Mouse (Mus musculus) CH12.LX (cell line): ENCODE data around the gene Gm45902. TPM values are rescaled to one million over a fixed set of nuclear protein-coding genes. Genes with fewer than 3 reads are reported as not detected.
A peak's percentile ranks its signal among the peaks of the same experiment; 100 is the strongest.

Source experiments
- DNase-seq: peaks from one replicate; pipeline ENCODE4 v3.0.0-alpha.2; 2013; ENCODE audit errors: extremely low read depth
- H3K27ac ChIP-seq: 2 replicates; pipeline ENCODE4 v1.5.1; 2012; ENCODE audit warnings: low read depth, mild to moderate bottlenecking, control low read depth, moderate library complexity; ENCODE audit not compliant: insufficient read depth
- H3K27me3 ChIP-seq: replicated peaks from 2 replicates; pipeline ENCODE3; 2012; ENCODE audit warnings: inconsistent platforms
- H3K36me3 ChIP-seq, 2 experiments: replicated peaks in 1 of 2; 2 replicates each; pipeline versions ENCODE3 to v1.6.1; 2012; ENCODE audit warnings: inconsistent platforms in 1 of 2, low read length in 1 of 2, mild to moderate bottlenecking in 1 of 2, mixed read lengths in 1 of 2, moderate library complexity in 1 of 2; ENCODE audit not compliant: control insufficient read depth in 1 of 2, insufficient read depth in 1 of 2
- H3K4me1 ChIP-seq, 2 experiments: 2 replicates each; pipeline ENCODE4 v1.6.1; 2012; ENCODE audit warnings: inconsistent platforms in 1 of 2, moderate library complexity in 1 of 2; ENCODE audit not compliant: insufficient read depth in 2 of 2, control insufficient read depth in 1 of 2
- H3K4me2 ChIP-seq: 2 replicates; pipeline ENCODE4 v1.6.1; 2012; ENCODE audit warnings: low read depth, mild to moderate bottlenecking, control low read depth; ENCODE audit not compliant: poor library complexity, insufficient read depth, severe bottlenecking
- H3K4me3 ChIP-seq, 3 experiments: fragments of 150-350 bp in 1 of 3; sonication (generic) in 1 of 3; replicated peaks in 1 of 3; 2 replicates each; pipeline versions ENCODE3 to v1.5.1; 2011 to 2012; ENCODE audit warnings: low read depth in 2 of 3, low read length in 2 of 3, mild to moderate bottlenecking in 2 of 3, moderate library complexity in 2 of 3, control low read depth in 1 of 3, improper control_type of control experiment in 1 of 3, inconsistent platforms in 1 of 3, mixed read lengths in 1 of 3; ENCODE audit not compliant: poor library complexity in 1 of 3
- H3K79me2 ChIP-seq: replicated peaks from 2 replicates; pipeline ENCODE4 v1.6.1; 2012; ENCODE audit warnings: mild to moderate bottlenecking, moderate library complexity; ENCODE audit not compliant: control insufficient read depth, poor library complexity, insufficient read depth, severe bottlenecking; ENCODE audit errors: extremely low read depth
- H3K9ac ChIP-seq: 2 replicates; pipeline ENCODE4 v1.6.1; 2012; ENCODE audit warnings: low read depth, mild to moderate bottlenecking, control low read depth, moderate library complexity; ENCODE audit not compliant: insufficient read depth
- H3K9me3 ChIP-seq: replicated peaks from 2 replicates; pipeline ENCODE3; 2012; ENCODE audit warnings: low read length, inconsistent platforms, mixed read lengths
- CHD1 ChIP-seq: IDR thresholded peaks from 2 replicates; pipeline ENCODE4 v1.6.1; 2012; ENCODE audit warnings: low read depth, low read length, improper control_type of control experiment, inconsistent platforms
- CHD2 ChIP-seq: IDR thresholded peaks from 2 replicates; pipeline ENCODE4 v1.6.1; 2011; ENCODE audit warnings: low read length, improper control_type of control experiment
- CTCF ChIP-seq, 2 experiments: IDR thresholded peaks in 1 of 2; conservative IDR thresholded peaks in 1 of 2; 2 replicates each; pipeline ENCODE4 v1.5.1; 2011 to 2012; ENCODE audit warnings: low read depth in 2 of 2, low read length in 2 of 2, improper control_type of control experiment in 1 of 2, inconsistent platforms in 1 of 2, mild to moderate bottlenecking in 1 of 2, moderate library complexity in 1 of 2
- EP300 ChIP-seq: IDR thresholded peaks from 2 replicates; pipeline ENCODE4 v1.6.1; 2011; ENCODE audit warnings: low read length, improper control_type of control experiment
- HCFC1 ChIP-seq: IDR thresholded peaks from 2 replicates; pipeline ENCODE4 v1.6.1; 2012; ENCODE audit warnings: low read depth, mild to moderate bottlenecking, inconsistent platforms, low read length, improper control_type of control experiment
- IRF4 ChIP-seq: IDR thresholded peaks from 2 replicates; pipeline ENCODE4 v1.6.1; 2014; ENCODE audit warnings: low read depth, mild to moderate bottlenecking, inconsistent platforms, low read length, improper control_type of control experiment
- JUND ChIP-seq: conservative IDR thresholded peaks from 2 replicates; pipeline ENCODE4 v1.6.1; 2011; ENCODE audit warnings: low read depth, low read length, improper control_type of control experiment
- MAFK ChIP-seq: IDR thresholded peaks from 2 replicates; pipeline ENCODE4 v1.6.1; 2011; ENCODE audit warnings: low read length, improper control_type of control experiment; ENCODE audit not compliant: insufficient replicate concordance
- MYC ChIP-seq: IDR thresholded peaks from 2 replicates; pipeline ENCODE4 v1.6.1; 2011; ENCODE audit warnings: low read depth, mild to moderate bottlenecking, improper control_type of control experiment, low read length
- NELFE ChIP-seq: IDR thresholded peaks from 2 replicates; pipeline ENCODE4 v1.6.1; 2011; ENCODE audit warnings: low read depth, low read length, improper control_type of control experiment
- POLR2A ChIP-seq: IDR thresholded peaks from 2 replicates; pipeline ENCODE4 v1.6.1; 2011; ENCODE audit warnings: low read depth, mild to moderate bottlenecking, improper control_type of control experiment, low read length
- RAD21 ChIP-seq: IDR thresholded peaks from 2 replicates; pipeline ENCODE4 v1.6.1; 2011; ENCODE audit warnings: low read depth, mild to moderate bottlenecking, low read length, improper control_type of control experiment, moderate library complexity
- SMC3 ChIP-seq: IDR thresholded peaks from 2 replicates; pipeline ENCODE4 v1.6.1; 2011; ENCODE audit warnings: low read depth, low read length, improper control_type of control experiment
- TBP ChIP-seq: conservative IDR thresholded peaks from 2 replicates; pipeline ENCODE4 v1.6.1; 2011; ENCODE audit warnings: low read depth, low read length, improper control_type of control experiment
- UBTF ChIP-seq: IDR thresholded peaks from 2 replicates; pipeline ENCODE4 v1.6.1; 2012; ENCODE audit warnings: low read depth, mild to moderate bottlenecking, inconsistent platforms, low read length, improper control_type of control experiment, moderate library complexity
- ZC3H11A ChIP-seq: IDR thresholded peaks from 2 replicates; pipeline ENCODE4 v1.6.1; 2012; ENCODE audit warnings: low read depth, mild to moderate bottlenecking, inconsistent platforms, low read length, improper control_type of control experiment
- ZNF384 ChIP-seq: IDR thresholded peaks from 2 replicates; pipeline ENCODE4 v1.6.1; 2012; ENCODE audit warnings: low read depth, low read length, improper control_type of control experiment, inconsistent platforms
- dilution Hi-C: fragments of 300-500 bp; cut with MboI; formaldehyde crosslinking; loops from 2 replicates; pipeline ENCODE4 v1.14.3; 2020; ENCODE audit warnings: low sequenced_read_pairs; ENCODE audit not compliant: extremely low pct_unique_long_range_greater_than_20kb, extremely low pct_ligation_motif_present
- in situ Hi-C: fragments of 300-500 bp; cut with MboI; formaldehyde crosslinking; loops from 3 replicates; pipeline ENCODE4 v1.14.3; 2019; ENCODE audit warnings: low sequenced_read_pairs, low pct_ligation_motif_present, low pct_unique_long_range_greater_than_20kb, mixed read lengths
- polyA plus RNA-seq: library from polyadenylated mRNA; unstranded; fragments of >175 nt; gene quantifications from 2 replicates; pipeline ENCODE4 v1.2.1, GENCODE M21; 2012; ENCODE audit warnings: low read depth; ENCODE audit not compliant: insufficient read length
- total RNA-seq, 2 experiments: library from RNA; depleted of rRNA; stranded (reverse); fragments of 300-350 nt in 1 of 2; fragments of >200 nt in 1 of 2; gene quantifications; 2 replicates each; pipeline ENCODE4 v1.2.3; 2012 to 2014

Gene Gm45902
- total and polyA plus RNA-seq, 3 experiments: 3.8 to 6.4 (median 4.9) TPM

- Histone ChIP-seq H3K9ac (no peak overlapping the region), H3K9me3 (no peaks in the 10 kb centered on the region), H3K79me2 (peaks cover 1% of the 10 kb centered on the region; the same call in 1 of the 2 replicates), H3K27me3 (no peaks in the 10 kb centered on the region), H3K4me1 (peaks cover 5 to 18% of the 10 kb centered on the region in 2 experiments; a peak in 3 of 4 replicates), H3K4me2 (no peak overlapping the region), H3K36me3 (peaks cover 46 to 77% of the 10 kb centered on the region in 2 experiments), H3K4me3 (no peak overlapping the region), H3K27ac (no peak overlapping the region)
- DNase-seq: peak; percentile 69
- TF ChIP-seq CTCF (conservative IDR thresholded peaks at IDR 0.05 in 1 of 2, IDR thresholded peaks at IDR 0.05 in 1 of 2; ENCODE audit: low read depth in 2 of 2, low read length in 2 of 2) (no peak), ZC3H11A (no peak), HCFC1 (no peak), CHD2 (no peak), EP300 (no peak), NELFE (no peak), CHD1 (no peak), MAFK (no peak), POLR2A (no peak)
- dilution Hi-C loops: no loop called here
- in situ Hi-C loops: no loop called here
Measured at GRCm38 (mm10) chr2:3500886-3501285, 11.7 kb downstream of the Gm45902 start.

- Histone ChIP-seq H3K27ac (no peak overlapping the region), H3K36me3 (peaks cover 52 to 76% of the 10 kb centered on the region in 2 experiments), H3K4me2 (no peak overlapping the region), H3K79me2 (peaks cover 1% of the 10 kb centered on the region; the same call in 1 of the 2 replicates), H3K9ac (no peak overlapping the region), H3K4me3 (no peak overlapping the region), H3K9me3 (no peaks in the 10 kb centered on the region), H3K27me3 (no peaks in the 10 kb centered on the region), H3K4me1 (peaks cover 5 to 18% of the 10 kb centered on the region in 2 experiments; a peak in 3 of 4 replicates)
- TF ChIP-seq RAD21 (no peak), IRF4 (no peak), TBP (no peak), SMC3 (no peak), ZC3H11A (no peak), MYC (no peak), JUND (no peak), ZNF384 (no peak), UBTF (no peak)
- dilution Hi-C loops (no loop called here), in situ Hi-C loops (no loop called here)
- no peak for DNase-seq
Measured at GRCm38 (mm10) chr2:3499543-3499942, 13.0 kb downstream of the Gm45902 start.
